Mouse (Mus musculus) embryonic facial prominence, embryonic 14.5 days (tissue): ENCODE results near the gene Cmc1. TPM values are rescaled to one million over a fixed set of nuclear protein-coding genes. Genes with fewer than 3 reads are reported as not detected.
"Not testable (repeated sequence)": the region's sequence is repeated elsewhere in the genome, so short reads cannot be mapped to it uniquely, and the experiment has no call there.

Source experiments
- ATAC-seq: fragments of 200-750 bp; cut with Nextera tagmentation; 2 replicates; pipeline ENCODE4 v1.8.0; 2017; ENCODE audit warnings: low read depth, moderate number of reproducible peaks, moderate TSS enrichment
- DNase-seq: peaks from one replicate; pipeline ENCODE4 v3.0.0-alpha.2; 2015; ENCODE audit warnings: low spot score
- H3K27ac ChIP-seq: fragments of 300-500 bp; sonication (generic); replicated peaks from 2 replicates; pipeline ENCODE4 v1.5.1; 2014; ENCODE audit warnings: low read depth, mild to moderate bottlenecking, low read length, moderate library complexity
- H3K27me3 ChIP-seq: fragments of 300-500 bp; sonication (generic); replicated peaks from 2 replicates; pipeline ENCODE4 v1.6.1; 2014; ENCODE audit warnings: low read length; ENCODE audit not compliant: control insufficient read depth, insufficient read depth
- H3K36me3 ChIP-seq: fragments of 300-500 bp; sonication (generic); 2 replicates; pipeline ENCODE4 v1.6.1; 2014; ENCODE audit warnings: low read length, mixed read lengths; ENCODE audit not compliant: control insufficient read depth, insufficient read depth
- H3K4me1 ChIP-seq: fragments of 300-500 bp; sonication (generic); 2 replicates; pipeline ENCODE4 v1.6.1; 2014; ENCODE audit warnings: antibody characterized with exemption, low read length; ENCODE audit not compliant: control insufficient read depth, insufficient read depth
- H3K4me2 ChIP-seq: fragments of 300-500 bp; sonication (generic); 2 replicates; pipeline ENCODE4 v1.6.1; 2014; ENCODE audit warnings: low read depth, mild to moderate bottlenecking, low read length, moderate library complexity, mixed read lengths
- H3K4me3 ChIP-seq: fragments of 300-500 bp; sonication (generic); 2 replicates; pipeline ENCODE4 v1.5.1; 2014; ENCODE audit warnings: low read depth, mild to moderate bottlenecking, low read length
- H3K9ac ChIP-seq: fragments of 300-500 bp; sonication (generic); 2 replicates; pipeline ENCODE4 v1.6.1; 2014; ENCODE audit warnings: low read depth, mild to moderate bottlenecking, low read length, moderate library complexity, mixed read lengths
- H3K9me3 ChIP-seq: fragments of 300-500 bp; sonication (generic); 2 replicates; pipeline ENCODE4 v1.6.1; 2016; ENCODE audit warnings: low read length; ENCODE audit not compliant: control insufficient read depth
- WGBS: fragments of 180-500 bp; shearing (Covaris S2); extraction: QIAGEN DNeasy Blood & Tissue Kit; methylation state at CpG from one replicate; pipeline ENCODE4 v1.1.7; 2014; 5-methylcytosine and 5-hydroxymethylcytosine counted together
- polyA plus RNA-seq: library from polyadenylated mRNA; unstranded; fragments of >200 nt; fragmentation: Nextera tagmentation; extraction: Ambion mirVana; gene quantifications from 2 replicates; pipeline ENCODE4 v1.2.1, GENCODE M21; 2014

Cmc1 gene
- polyA plus RNA-seq, 1 experiment from 2014 or later: 49.1 TPM

DNA sequence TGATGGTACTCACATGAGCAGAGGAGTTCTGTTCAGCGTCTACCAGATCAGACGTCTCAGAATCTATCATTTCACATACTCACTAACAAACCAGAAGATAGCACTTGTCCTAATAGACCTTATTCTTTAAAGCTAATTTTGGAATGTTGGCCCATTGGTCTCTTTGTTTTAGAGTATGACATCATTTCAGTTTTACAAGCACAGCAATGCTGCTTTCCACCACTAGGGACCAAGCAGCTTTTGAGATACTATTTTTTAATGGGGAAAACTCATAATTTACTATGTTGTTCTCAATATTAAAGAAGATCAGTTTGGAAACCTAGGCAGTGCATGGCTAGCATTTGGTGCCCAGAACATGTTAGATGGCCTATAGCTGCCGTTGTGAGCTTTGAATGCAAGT is 7.3 kb upstream of the Cmc1 start:
- 92% methylated on average over 3 of the region's 3 CpGs for WGBS
- H3K9ac ChIP-seq: no peak overlapping the region
- H3K4me3 ChIP-seq: no peak overlapping the region
- H3K27me3 ChIP-seq: no peaks in the 10 kb centered on the region
- ATAC-seq: no peak
- H3K27ac ChIP-seq: no peak overlapping the region
- H3K4me1 ChIP-seq: no peaks in the 10 kb centered on the region
- no peak for DNase-seq
- no peaks in the 10 kb centered on the region for H3K9me3 ChIP-seq
- no peaks in the 10 kb centered on the region for H3K36me3 ChIP-seq
- H3K4me2 ChIP-seq: no peak overlapping the region

DNA sequence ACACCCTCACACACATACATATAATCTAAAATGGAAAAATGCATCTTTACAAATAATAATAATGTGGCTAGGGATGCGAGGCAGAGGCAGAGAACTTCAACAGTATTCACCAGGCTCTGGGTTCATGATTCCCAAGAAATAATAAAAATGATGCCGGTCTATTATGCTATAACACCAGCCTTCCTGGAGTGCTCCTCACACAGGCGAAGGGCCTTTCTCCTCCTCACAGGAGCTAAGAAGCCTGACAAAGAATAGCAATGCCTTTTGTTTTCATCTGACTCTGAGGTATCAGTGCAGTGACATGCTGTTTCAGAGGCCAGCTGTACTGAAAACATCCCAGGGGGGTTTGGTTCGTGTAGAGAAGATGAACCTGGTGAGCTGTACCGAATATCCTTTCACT is 4.7 kb upstream of the Cmc1 start:
- ATAC-seq (no peak), DNase-seq (no peak)
- no peaks in the 10 kb centered on the region for H3K36me3 ChIP-seq
- no peak overlapping the region for H3K4me3 ChIP-seq
- no peaks in the 10 kb centered on the region for H3K27me3 ChIP-seq
- H3K9me3 ChIP-seq: no peaks in the 10 kb centered on the region
- H3K4me1 ChIP-seq: 0 out of 2 replicates have a peak, but pooled peaks cover 4% of the 10 kb centered on the region
- no peak overlapping the region for H3K27ac ChIP-seq
- H3K9ac ChIP-seq: no peak overlapping the region
- 85% methylated on average over 5 of the region's 5 CpGs for WGBS
- no peak overlapping the region for H3K4me2 ChIP-seq

DNA sequence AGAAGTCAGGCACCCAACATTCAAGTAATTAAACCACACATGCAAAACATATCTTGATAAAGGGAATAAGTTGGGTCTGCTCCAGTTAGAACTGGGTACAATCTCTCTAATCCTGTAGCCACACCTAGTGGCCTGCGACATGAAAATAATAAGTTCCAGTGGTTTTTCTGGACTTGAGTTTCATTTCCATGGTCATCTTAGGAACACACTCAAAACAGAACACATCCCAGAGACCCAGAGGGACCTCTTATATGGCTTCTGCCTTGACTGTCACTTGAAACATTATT is 1.2 kb upstream of the Cmc1 start:
- H3K4me1 ChIP-seq: peaks cover 11% of the 10 kb centered on the region; the same call in 1 of the 2 replicates
- H3K4me3 ChIP-seq: no peak overlapping the region
- no peak overlapping the region for H3K9ac ChIP-seq
- ATAC-seq (no peak), DNase-seq (no peak)
- 86% methylated on average over 1 of the region's 1 CpGs for WGBS
- H3K4me2 ChIP-seq: peak overlapping the region; percentile 58; the same call in 1 of the 2 replicates
- no peak overlapping the region for H3K27ac ChIP-seq
- H3K36me3 ChIP-seq: no peaks in the 10 kb centered on the region
- no peaks in the 10 kb centered on the region for H3K27me3 ChIP-seq
- no peaks in the 10 kb centered on the region for H3K9me3 ChIP-seq

DNA sequence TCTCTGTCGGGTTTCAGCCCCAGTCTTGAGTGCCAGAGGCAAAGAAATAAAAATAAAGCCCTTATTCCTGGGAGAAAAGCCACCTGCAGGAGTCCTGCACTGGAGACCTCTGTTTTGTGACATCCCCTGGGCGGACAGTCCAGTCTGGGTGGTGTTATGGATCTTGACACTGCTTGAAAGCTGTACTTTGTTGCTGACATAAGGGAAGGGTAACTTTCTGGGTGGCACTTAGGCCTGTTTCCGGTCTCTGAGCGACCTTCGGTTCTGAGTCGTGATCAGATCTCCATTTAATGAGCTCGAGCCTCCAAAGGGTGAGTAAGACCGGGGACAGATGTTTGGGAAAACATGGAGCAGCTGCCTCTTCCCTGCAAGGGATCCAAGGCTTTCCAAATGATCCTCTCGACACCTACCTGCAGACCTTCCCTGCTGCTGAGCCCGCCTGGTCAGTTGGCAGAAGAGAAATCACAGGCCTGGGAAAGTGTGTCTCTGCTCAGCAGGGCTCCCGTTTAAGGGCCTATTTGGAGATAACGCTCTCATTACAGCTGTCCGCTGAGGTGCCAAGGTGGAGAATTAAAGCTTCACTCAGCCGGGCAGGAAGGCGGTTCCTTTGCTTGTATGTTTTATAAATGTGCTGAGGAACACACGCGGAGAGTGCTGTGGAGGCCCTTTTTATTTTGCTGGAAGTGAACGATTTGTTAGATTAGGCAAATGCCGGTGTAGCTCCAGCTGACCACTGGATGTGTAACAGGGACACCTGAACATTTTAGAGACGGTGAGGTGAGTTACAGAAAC is 648 bp upstream of the Cmc1 start:
- DNase-seq (no peak), ATAC-seq (0 out of 2 replicates have a peak, but pooled peaks have one; percentile 5)
- Histone ChIP-seq H3K9me3 (no peaks in the 10 kb centered on the region), H3K27ac (0 out of 2 replicates have a peak overlapping the region, but pooled peaks have one; percentile 6), H3K9ac (no peak overlapping the region), H3K4me3 (peak overlapping the region; percentile 85), H3K4me2 (peak overlapping the region; percentile 58), H3K27me3 (no peaks in the 10 kb centered on the region), H3K36me3 (no peaks in the 10 kb centered on the region), H3K4me1 (peaks cover 11% of the 10 kb centered on the region; the same call in 1 of the 2 replicates)
- 86% methylated on average over 20 of the region's 20 CpGs for WGBS

DNA sequence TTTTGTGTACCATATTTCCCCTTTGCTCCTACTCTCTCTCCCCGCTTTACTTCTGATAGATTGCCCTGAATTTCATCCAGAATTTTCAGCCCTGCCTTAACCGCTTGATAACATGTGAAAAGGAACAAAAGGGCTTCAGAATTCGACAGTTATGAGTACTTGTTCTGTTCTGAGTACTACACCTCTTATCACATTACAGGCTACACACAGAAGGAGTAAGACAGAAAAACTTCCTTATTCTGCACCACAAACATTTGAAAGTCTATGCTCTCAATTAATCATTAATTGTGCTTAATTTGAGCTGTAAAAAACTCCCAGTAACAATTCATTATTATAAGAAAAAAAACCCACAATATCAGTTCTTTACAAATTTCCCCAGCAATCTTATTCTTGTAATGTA is 9.6 kb downstream of the Cmc1 start:
- not testable (repeated sequence) for H3K27ac ChIP-seq, H3K27me3 ChIP-seq, ATAC-seq, H3K9me3 ChIP-seq, H3K4me2 ChIP-seq, DNase-seq, H3K9ac ChIP-seq, H3K4me3 ChIP-seq, H3K4me1 ChIP-seq
- H3K36me3 ChIP-seq: peaks cover 15% of the 10 kb centered on the region; the same call in 1 of the 2 replicates
- WGBS: 82% methylated on average over 2 of the region's 3 CpGs

DNA sequence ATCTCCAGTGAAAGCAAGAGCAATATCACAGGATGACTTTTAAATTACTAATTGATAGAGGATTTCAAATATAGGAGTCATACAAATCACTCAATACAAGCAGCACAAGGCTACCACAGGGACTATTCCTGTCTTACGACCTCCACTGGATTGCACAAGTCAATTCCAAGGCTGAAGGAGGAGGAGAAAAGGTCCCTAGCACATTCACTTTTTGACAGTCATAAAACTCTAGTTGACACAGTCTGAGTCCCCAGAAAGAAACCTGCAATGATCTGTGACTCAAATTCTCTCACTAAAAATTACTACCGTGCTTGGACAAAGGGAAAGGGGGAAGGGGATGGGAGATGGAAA is 39.6 kb downstream of the Cmc1 start:
- Histone ChIP-seq H3K9me3 (no peaks in the 10 kb centered on the region), H3K36me3 (no peaks in the 10 kb centered on the region), H3K4me3 (no peak overlapping the region), H3K27me3 (no peaks in the 10 kb centered on the region), H3K9ac (no peak overlapping the region), H3K27ac (no peak overlapping the region), H3K4me2 (no peak overlapping the region), H3K4me1 (no peaks in the 10 kb centered on the region)
- ATAC-seq (no peak), DNase-seq (no peak)
- WGBS: 77% methylated on average over 2 of the region's 2 CpGs

DNA sequence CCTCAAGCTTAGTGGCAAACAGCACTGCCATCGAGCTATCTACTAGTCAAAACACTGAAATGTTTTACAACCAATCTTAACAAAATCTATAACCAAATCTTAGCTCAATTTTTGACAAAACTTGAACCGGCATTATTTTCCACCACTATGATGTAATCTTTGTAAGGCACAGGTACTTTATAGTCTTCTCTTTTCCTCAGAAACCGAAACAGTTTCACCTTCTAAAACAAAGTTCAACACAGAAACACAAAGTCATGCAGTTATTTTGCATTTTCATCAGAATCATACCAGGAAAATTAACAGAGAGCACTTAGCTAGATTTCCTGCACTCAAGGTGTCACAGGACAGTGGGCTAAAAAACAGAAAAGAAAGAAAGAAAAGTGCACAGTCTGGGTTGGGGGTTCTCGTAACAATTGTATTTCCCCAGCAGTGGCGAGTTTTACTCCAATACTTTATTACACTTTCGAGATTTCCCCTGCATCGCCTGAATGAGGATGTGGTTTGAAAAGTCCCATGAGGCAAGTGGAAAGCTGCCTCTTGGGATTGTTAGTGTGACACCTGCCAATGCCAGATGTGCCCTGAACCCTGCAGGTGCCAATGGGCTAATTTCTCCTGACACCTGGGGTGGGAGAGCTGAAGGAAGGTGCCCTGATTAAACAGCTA is 40.1 kb downstream of the Cmc1 start:
- no peak overlapping the region for H3K4me3 ChIP-seq

DNA sequence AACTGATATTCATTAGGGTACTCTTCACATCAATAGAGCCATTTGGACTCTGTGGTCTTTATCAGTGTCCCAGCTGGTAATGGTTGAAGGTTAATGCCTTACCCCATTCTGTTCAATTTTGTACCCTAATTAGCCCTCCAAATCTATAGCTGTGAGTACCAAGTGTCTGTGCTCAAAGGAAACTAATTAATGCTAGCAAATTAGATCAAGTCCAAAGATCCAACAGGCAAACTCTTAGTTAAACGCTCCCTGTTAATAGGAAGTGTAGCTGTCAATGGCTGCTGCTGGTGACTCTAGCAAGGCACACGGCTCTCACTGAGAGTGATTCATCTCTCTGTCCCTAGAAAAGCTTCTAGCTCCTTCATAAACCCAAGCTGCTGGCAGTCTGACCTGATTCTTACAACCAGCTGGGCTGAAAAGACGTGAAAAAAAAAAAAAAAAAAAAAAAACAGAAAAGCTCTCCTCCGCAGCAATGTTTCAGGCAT is 41.4 kb downstream of the Cmc1 start:
- H3K4me2 ChIP-seq: no peak overlapping the region
- H3K9ac ChIP-seq: no peak overlapping the region
- no peak for ATAC-seq
- no peak for DNase-seq
- 61% methylated on average over 4 of the region's 4 CpGs for WGBS
- no peaks in the 10 kb centered on the region for H3K4me1 ChIP-seq
- no peaks in the 10 kb centered on the region for H3K36me3 ChIP-seq
- no peaks in the 10 kb centered on the region for H3K27me3 ChIP-seq
- no peak overlapping the region for H3K27ac ChIP-seq
- no peaks in the 10 kb centered on the region for H3K9me3 ChIP-seq
- no peak overlapping the region for H3K4me3 ChIP-seq

More for the DNA sequence above, 40.1 kb downstream of the Cmc1 start:
- Histone ChIP-seq H3K9ac (no peak overlapping the region), H3K9me3 (no peaks in the 10 kb centered on the region), H3K4me1 (no peaks in the 10 kb centered on the region), H3K27ac (no peak overlapping the region), H3K4me2 (no peak overlapping the region), H3K27me3 (no peaks in the 10 kb centered on the region), H3K36me3 (no peaks in the 10 kb centered on the region)
- DNase-seq (no peak), ATAC-seq (no peak)
- WGBS: 85% methylated on average over 7 of the region's 7 CpGs
